Mouse (Mus musculus): ENCODE data around the gene Oas3.
"Not testable (repeated sequence)": the region's sequence is repeated elsewhere in the genome, so short reads cannot be mapped to it uniquely, and the experiment has no call there.

Gene Oas3

GRCm38 (mm10) chr5:120777478-120777877 lies at the start of gene Oas3:
Gene Oas3, minus strand, starts transcription at chr5:120777661.
- DNase-seq (ENCODE audit: low read depth in 2 of 2, low spot score in 2 of 2), result peak in 1 of 2 experiments; percentile 33

GRCm38 (mm10) chr5:120818999-120819398 lies 41.5 kb upstream of the Oas3 start:
- no peak for DNase-seq (ENCODE audit: low read depth in 2 of 2, low spot score in 2 of 2)

GRCm38 (mm10) chr5:120815949-120816348 lies 38.5 kb upstream of the Oas3 start:
- DNase-seq (ENCODE audit: low read depth in 2 of 2, low spot score in 2 of 2), result peak; percentile 58 to 69

GRCm38 (mm10) chr5:120813023-120813422 lies 35.6 kb upstream of the Oas3 start:
- DNase-seq (ENCODE audit: low read depth in 2 of 2, low spot score in 2 of 2), result no peak

GRCm38 (mm10) chr5:120811951-120812819 lies 34.7 kb upstream of the Oas3 start, which contains the start of gene Oas1c:
Gene Oas1c, minus strand, starts transcription at chr5:120812514.
- peak; percentile 54 to 73 for DNase-seq (ENCODE audit: low read depth in 2 of 2, low spot score in 2 of 2)

GRCm38 (mm10) chr5:120809171-120809570 lies 31.7 kb upstream of the Oas3 start:
- no peak for DNase-seq (ENCODE audit: low read depth in 2 of 2, low spot score in 2 of 2)

GRCm38 (mm10) chr5:120806458-120806857 lies 29.0 kb upstream of the Oas3 start:
- DNase-seq (ENCODE audit: low read depth in 2 of 2, low spot score in 2 of 2), result peak; percentile 58 to 70

- no peak for DNase-seq (ENCODE audit: low read depth in 2 of 2, low spot score in 2 of 2)
These were observed 26.1 kb upstream of the Oas3 start for GRCm38 (mm10) chr5:120803596-120803995.

GRCm38 (mm10) chr5:120798943-120799342 lies 21.5 kb upstream of the Oas3 start:
- not testable (repeated sequence) for DNase-seq (ENCODE audit: low read depth in 2 of 2, low spot score in 2 of 2)

GRCm38 (mm10) chr5:120798147-120798546 lies 20.7 kb upstream of the Oas3 start:
- DNase-seq (ENCODE audit: low read depth in 2 of 2, low spot score in 2 of 2), result not testable (repeated sequence)

GRCm38 (mm10) chr5:120795480-120796034 lies 18.1 kb upstream of the Oas3 start, which contains the start of gene Oas1e:
Gene Oas1e, minus strand, starts transcription at chr5:120795530.
- DNase-seq (ENCODE audit: low read depth in 2 of 2, low spot score in 2 of 2), result not testable (repeated sequence)

GRCm38 (mm10) chr5:120793043-120793442 lies 15.6 kb upstream of the Oas3 start:
- peak; percentile 51 to 59 for DNase-seq (ENCODE audit: low read depth in 2 of 2, low spot score in 2 of 2)

- DNase-seq (ENCODE audit: low read depth in 2 of 2, low spot score in 2 of 2), result no peak
These were observed 9.6 kb upstream of the Oas3 start for GRCm38 (mm10) chr5:120787042-120787441.

- DNase-seq (ENCODE audit: low read depth in 2 of 2, low spot score in 2 of 2), result no peak
These were observed 5.0 kb upstream of the Oas3 start for GRCm38 (mm10) chr5:120782446-120782845.

GRCm38 (mm10) chr5:120781646-120782045 lies 4.2 kb upstream of the Oas3 start:
- peak in 1 of 2 experiments; percentile 42 for DNase-seq (ENCODE audit: low read depth in 2 of 2, low spot score in 2 of 2)

GRCm38 (mm10) chr5:120779922-120780321 lies 2.5 kb upstream of the Oas3 start:
- no peak for DNase-seq (ENCODE audit: low read depth in 2 of 2, low spot score in 2 of 2)

- DNase-seq (ENCODE audit: low read depth in 2 of 2, low spot score in 2 of 2), result peak in 1 of 2 experiments; percentile 22
These were observed 1.5 kb upstream of the Oas3 start for GRCm38 (mm10) chr5:120778941-120779340.

GRCm38 (mm10) chr5:120776801-120777200 lies 660 bp downstream of the Oas3 start:
- no peak for DNase-seq (ENCODE audit: low read depth in 2 of 2, low spot score in 2 of 2)

GRCm38 (mm10) chr5:120775287-120775985 lies 2.0 kb downstream of the Oas3 start:
- peak; percentile 81 to 86 for DNase-seq (ENCODE audit: low read depth in 2 of 2, low spot score in 2 of 2)

GRCm38 (mm10) chr5:120769396-120769795 lies 8.1 kb downstream of the Oas3 start:
- no peak for DNase-seq (ENCODE audit: low read depth in 2 of 2, low spot score in 2 of 2)

GRCm38 (mm10) chr5:120765010-120765409 lies 12.5 kb downstream of the Oas3 start:
- no peak for DNase-seq (ENCODE audit: low read depth in 2 of 2, low spot score in 2 of 2)

- no peak for DNase-seq (ENCODE audit: low read depth in 2 of 2, low spot score in 2 of 2)
These were observed 15.6 kb downstream of the Oas3 start for GRCm38 (mm10) chr5:120761901-120762300.
